8 mouse cellular contexts compared by ENCODE assay signal in the genomic region with DNA sequence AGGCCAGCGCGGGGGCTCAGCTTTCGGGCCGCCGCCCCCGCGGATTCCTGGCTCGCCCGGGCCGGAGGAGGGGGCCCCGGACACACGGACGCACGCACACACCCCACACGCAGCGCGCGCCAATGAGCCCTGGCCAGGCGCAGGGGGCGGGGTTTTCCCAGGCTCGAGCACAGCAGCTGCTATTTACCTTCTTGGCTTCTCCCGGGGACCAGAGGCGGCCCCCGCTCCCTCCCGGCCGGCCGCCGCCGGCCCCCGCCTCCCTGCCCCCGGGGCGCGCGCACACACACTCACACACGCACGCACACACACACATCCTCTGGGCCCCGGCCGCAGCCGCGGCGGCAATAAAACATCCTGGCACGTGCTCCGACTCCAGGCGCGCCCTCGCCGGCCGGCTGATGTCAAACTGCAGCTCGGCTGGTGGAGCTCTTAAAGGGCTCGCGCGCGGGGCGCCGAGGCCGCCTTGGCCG. TPM values are rescaled to one million over a fixed set of nuclear protein-coding genes. Genes with fewer than 3 reads are reported as not detected.
DNase-seq lines count a peak whose midpoint lies in the region; ATAC-seq lines count a peak whose summit lies in the region.

Gene Hes1, plus strand, starts transcription at position 401 of the 470 bp plus-strand sequence.

- H3K27ac ChIP-seq in hindbrain, embryonic 14.5 days = peak within 1 kb of the TSS; percentile 82

- peak within 1 kb of the TSS; percentile 65 for H3K4me3 ChIP-seq in hindbrain, embryonic 14.5 days (replicated peaks; ENCODE audit: low read length)

- peak within 1 kb of the TSS; percentile 76 for H3K9ac ChIP-seq in hindbrain, embryonic 14.5 days

- ATAC-seq in hindbrain, embryonic 14.5 days (ENCODE audit: low FRiP score) = peak; percentile 84

- WGBS in hindbrain, embryonic 14.5 days = under 1% methylated on average over 45 of the region's 57 CpGs

- peak within 1 kb of the TSS; percentile 97 for H3K4me2 ChIP-seq in hindbrain, embryonic 14.5 days (replicated peaks)

- H3K4me1 ChIP-seq in hindbrain, embryonic 14.5 days (replicated peaks; ENCODE audit: control insufficient read depth, insufficient read depth, low read length) = peaks cover 30% of the 10 kb centered on the region

- H3K36me3 ChIP-seq in hindbrain, embryonic 14.5 days (replicated peaks; ENCODE audit: control insufficient read depth, insufficient read depth) = no peaks in the 10 kb centered on the region

- peaks cover 76% of the 10 kb centered on the region for H3K27me3 ChIP-seq in hindbrain, embryonic 14.5 days (ENCODE audit: control insufficient read depth, insufficient read depth, low read length)

- peak; percentile 93 for DNase-seq in R1 (ENCODE audit: low read depth, low spot score)
- DNase-seq in cerebellum, postnatal 25 days = peak; percentile 64 to 77
- peak; percentile 89 for DNase-seq in gastrocnemius, adult 18-20 months (ENCODE audit: low spot score)
- peak; percentile 82 for DNase-seq in hindbrain, embryonic 14.5 days (ENCODE audit: low spot score)
- peak; percentile 75 for DNase-seq in left cerebral cortex, adult 11 months (ENCODE audit: low spot score)
- DNase-seq in lung, postnatal 36 days = peak; percentile 96
- DNase-seq in right cerebral cortex, postnatal 10 days (ENCODE audit: low spot score in 2 of 2) = peak; percentile 91 to 92
- DNase-seq in urinary bladder, postnatal 14 days (ENCODE audit: low spot score) = peak; percentile 95

- no peaks in the 10 kb centered on the region for H3K9me3 ChIP-seq in hindbrain, embryonic 14.5 days (ENCODE audit: control insufficient read depth, low read length)

RNA-seq across cellular contexts. Expression of gene Hes1, which starts in this region (rescaled TPM):
- total RNA-seq in gastrocnemius, adult 18-20 months (2021) = 10 to 100 TPM in 1 of 2 experiments, 1 to 10 TPM in 1; 7.6 to 13.0 TPM
- polyA plus RNA-seq in hindbrain, embryonic 14.5 days (2014; fragmentation: Nextera tagmentation; extraction: Ambion mirVana) = 14.0 and 18.0 TPM in 2 replicates

Comparison
In these comparisons a context has a peak if more than half of its experiments do, and no peak if none do; other contexts are left out.
1. Peak in every context shown above with its lines: DNase-seq, ATAC-seq, H3K4me3 ChIP-seq and H3K27ac ChIP-seq.